Mouse (Mus musculus): ENCODE data around the gene Slc22a15. TPM values are rescaled to one million over a fixed set of nuclear protein-coding genes. Genes with fewer than 3 reads are reported as not detected.

Slc22a15 gene
- polyA plus RNA-seq, 1 experiment from 2014 or later: 7.2 TPM

DNA sequence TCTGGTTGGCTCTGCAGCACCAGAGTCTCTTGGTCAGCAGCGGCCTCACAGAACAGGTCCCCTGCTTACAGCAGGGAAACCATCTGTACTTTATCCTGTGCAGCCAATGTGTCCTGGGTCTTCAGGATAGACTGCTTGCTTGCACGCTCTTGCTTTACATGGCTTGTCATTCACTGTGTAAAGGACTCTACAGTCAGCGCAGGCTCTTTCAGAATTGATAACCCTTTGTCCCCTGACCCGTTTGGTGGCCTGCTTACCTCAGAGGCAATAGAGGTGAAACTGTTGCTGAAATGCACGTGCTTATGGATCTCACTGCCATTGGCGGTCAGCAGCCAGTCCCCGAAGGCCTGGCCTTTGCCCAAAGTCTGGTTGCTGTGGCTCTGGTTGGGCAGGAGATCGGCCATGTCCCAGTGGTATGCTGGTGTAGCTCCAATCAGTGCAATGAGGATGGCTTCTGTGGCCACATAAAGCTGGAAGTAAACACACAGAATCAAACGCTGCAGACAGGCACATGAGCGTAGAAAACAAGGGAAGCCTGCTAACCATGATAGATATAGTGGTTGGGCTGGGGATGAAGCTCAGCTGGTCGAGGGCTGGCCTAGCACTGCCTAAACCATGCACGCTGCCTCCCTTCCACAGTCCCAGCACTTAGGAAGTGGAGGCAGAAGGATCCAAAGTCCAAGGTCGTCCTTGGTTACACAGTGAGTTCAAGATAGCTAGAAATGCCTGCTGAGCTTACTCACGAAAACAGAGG lies 9.0 kb downstream of the Slc22a15 start:
- Histone ChIP-seq H3K4me2 (replicated peaks) (no peak overlapping the region), H3K4me1 (no peaks in the 10 kb centered on the region; the same call in 1 of the 2 replicates), H3K4me3 (replicated peaks) (no peak overlapping the region), H3K27ac (replicated peaks) (no peak overlapping the region), H3K27me3 (no peaks in the 10 kb centered on the region), H3K36me3 (peaks cover 9% of the 10 kb centered on the region), H3K9ac (no peak overlapping the region), H3K9me3 (replicated peaks) (no peaks in the 10 kb centered on the region)
- no peak for ATAC-seq (ENCODE audit: insufficient number of reproducible peaks, low FRiP score, low TSS enrichment, low read depth)
- WGBS: 86% methylated on average over 14 of the region's 14 CpGs

GRCm38 (mm10) chr3:101914266-101914665 lies 10.0 kb downstream of the Slc22a15 start:
- Histone ChIP-seq H3K9ac (no peak overlapping the region), H3K27me3 (no peaks in the 10 kb centered on the region), H3K36me3 (peaks cover 9% of the 10 kb centered on the region), H3K4me2 (replicated peaks) (no peak overlapping the region), H3K4me3 (replicated peaks) (no peak overlapping the region), H3K4me1 (no peaks in the 10 kb centered on the region; the same call in 1 of the 2 replicates), H3K9me3 (replicated peaks) (no peaks in the 10 kb centered on the region), H3K27ac (replicated peaks) (no peak overlapping the region)
- no peak for ATAC-seq (ENCODE audit: insufficient number of reproducible peaks, low FRiP score, low TSS enrichment, low read depth)
- WGBS: 75% methylated on average over 5 of the region's 5 CpGs

- Histone ChIP-seq H3K4me2 (replicated peaks) (no peak overlapping the region), H3K36me3 (peaks cover 9% of the 10 kb centered on the region), H3K27me3 (no peaks in the 10 kb centered on the region), H3K4me3 (replicated peaks) (no peak overlapping the region), H3K9me3 (replicated peaks) (no peaks in the 10 kb centered on the region), H3K9ac (no peak overlapping the region), H3K4me1 (no peaks in the 10 kb centered on the region), H3K27ac (replicated peaks) (no peak overlapping the region)
- WGBS: 63% methylated on average over 6 of the region's 6 CpGs
- ATAC-seq (ENCODE audit: insufficient number of reproducible peaks, low FRiP score, low TSS enrichment, low read depth): no peak
These were observed 12.2 kb downstream of the Slc22a15 start for GRCm38 (mm10) chr3:101912041-101912440.

DNA sequence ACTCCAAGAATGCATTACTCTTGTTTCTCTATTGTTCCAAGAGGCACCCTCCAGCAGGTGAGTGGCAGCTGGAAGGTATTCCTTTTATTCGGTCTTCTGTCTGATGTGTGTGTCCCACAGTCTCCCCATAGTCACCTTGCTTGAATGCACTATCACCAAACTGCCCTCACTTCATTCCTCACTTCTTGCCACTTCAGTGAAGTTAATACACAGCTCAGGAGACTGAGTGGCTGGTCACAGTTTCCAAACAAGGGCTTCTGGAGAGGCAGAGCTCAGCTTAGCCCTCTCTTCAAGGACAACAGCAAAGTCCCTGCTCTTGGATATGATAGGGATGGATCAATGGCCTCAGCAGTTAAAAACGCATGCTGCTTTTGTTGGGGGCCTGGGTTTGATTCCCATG lies 17.2 kb downstream of the Slc22a15 start:
- Histone ChIP-seq H3K4me2 (replicated peaks) (no peak overlapping the region), H3K4me1 (0 out of 2 replicates have a peak, but pooled peaks cover 2% of the 10 kb centered on the region), H3K27ac (replicated peaks) (no peak overlapping the region), H3K9ac (no peak overlapping the region), H3K9me3 (replicated peaks) (no peaks in the 10 kb centered on the region), H3K27me3 (no peaks in the 10 kb centered on the region), H3K36me3 (no peaks in the 10 kb centered on the region), H3K4me3 (replicated peaks) (no peak overlapping the region)
- no peak for ATAC-seq (ENCODE audit: insufficient number of reproducible peaks, low FRiP score, low TSS enrichment, low read depth)
- 33% methylated on average over 2 of the region's 2 CpGs for WGBS

DNA sequence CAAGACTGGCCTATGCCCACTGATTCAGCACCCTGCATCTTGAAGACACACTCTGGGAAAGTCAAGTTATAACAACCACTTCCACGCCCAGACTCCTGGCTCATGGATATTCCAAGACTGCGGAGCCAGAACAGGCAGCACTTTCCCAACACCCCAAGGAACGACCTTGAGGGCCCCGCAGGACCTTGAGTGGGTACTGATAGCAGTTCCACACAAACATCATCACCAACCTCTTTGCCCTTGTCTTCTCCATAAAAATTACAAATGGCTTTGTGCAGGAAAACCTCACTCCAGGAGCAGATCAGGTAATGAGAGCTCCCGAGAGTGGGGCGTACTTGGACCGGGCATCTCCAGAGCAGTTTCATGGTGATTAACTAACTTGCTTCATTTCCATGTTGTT lies 19.5 kb downstream of the Slc22a15 start:
- WGBS: 80% methylated on average over 7 of the region's 7 CpGs
- ATAC-seq (ENCODE audit: insufficient number of reproducible peaks, low FRiP score, low TSS enrichment, low read depth): no peak
- H3K27ac ChIP-seq (replicated peaks): no peak overlapping the region
- 0 out of 2 replicates have a peak, but pooled peaks cover 3% of the 10 kb centered on the region for H3K4me1 ChIP-seq
- no peak overlapping the region for H3K4me2 ChIP-seq (replicated peaks)
- H3K4me3 ChIP-seq (replicated peaks): no peak overlapping the region
- no peak overlapping the region for H3K9ac ChIP-seq
- no peaks in the 10 kb centered on the region for H3K36me3 ChIP-seq
- H3K27me3 ChIP-seq: no peaks in the 10 kb centered on the region
- H3K9me3 ChIP-seq (replicated peaks): no peaks in the 10 kb centered on the region

- no peaks in the 10 kb centered on the region for H3K27me3 ChIP-seq
- 0 out of 2 replicates have a peak, but pooled peaks cover 3% of the 10 kb centered on the region for H3K4me1 ChIP-seq
- H3K27ac ChIP-seq (replicated peaks): no peak overlapping the region
- 0 out of 2 replicates have a peak, but pooled peaks cover 5% of the 10 kb centered on the region for H3K36me3 ChIP-seq
- H3K9ac ChIP-seq: no peak overlapping the region
- 62% methylated on average over 5 of the region's 5 CpGs for WGBS
- H3K9me3 ChIP-seq (replicated peaks): no peaks in the 10 kb centered on the region
- no peak overlapping the region for H3K4me3 ChIP-seq (replicated peaks)
- no peak overlapping the region for H3K4me2 ChIP-seq (replicated peaks)
- no peak for ATAC-seq (ENCODE audit: insufficient number of reproducible peaks, low FRiP score, low TSS enrichment, low read depth)
These were observed 21.2 kb downstream of the Slc22a15 start for GRCm38 (mm10) chr3:101903091-101903490.

GRCm38 (mm10) chr3:101902344-101902743 lies 21.9 kb downstream of the Slc22a15 start:
- Histone ChIP-seq H3K4me1 (0 out of 2 replicates have a peak, but pooled peaks cover 3% of the 10 kb centered on the region), H3K9ac (no peak overlapping the region), H3K9me3 (replicated peaks) (no peaks in the 10 kb centered on the region), H3K4me3 (replicated peaks) (no peak overlapping the region), H3K27ac (replicated peaks) (0 out of 2 replicates have a peak overlapping the region, but pooled peaks have one; percentile 7), H3K27me3 (no peaks in the 10 kb centered on the region), H3K4me2 (replicated peaks) (no peak overlapping the region), H3K36me3 (0 out of 2 replicates have a peak, but pooled peaks cover 5% of the 10 kb centered on the region)
- no peak for ATAC-seq (ENCODE audit: insufficient number of reproducible peaks, low FRiP score, low TSS enrichment, low read depth)
- WGBS: 47% methylated on average over 7 of the region's 7 CpGs

GRCm38 (mm10) chr3:101897377-101897974 lies 26.8 kb downstream of the Slc22a15 start:
- Histone ChIP-seq H3K27ac (replicated peaks) (no peak overlapping the region), H3K4me3 (replicated peaks) (no peak overlapping the region), H3K9me3 (replicated peaks) (no peaks in the 10 kb centered on the region), H3K4me2 (replicated peaks) (no peak overlapping the region), H3K27me3 (no peaks in the 10 kb centered on the region), H3K36me3 (0 out of 2 replicates have a peak, but pooled peaks cover 11% of the 10 kb centered on the region), H3K4me1 (0 out of 2 replicates have a peak, but pooled peaks cover 3% of the 10 kb centered on the region), H3K9ac (no peak overlapping the region)
- no peak for ATAC-seq (ENCODE audit: insufficient number of reproducible peaks, low FRiP score, low TSS enrichment, low read depth)
- WGBS: 87% methylated on average over 15 of the region's 15 CpGs

- no peaks in the 10 kb centered on the region for H3K9me3 ChIP-seq (replicated peaks)
- 21% methylated on average over 9 of the region's 9 CpGs for WGBS
- H3K9ac ChIP-seq: no peak overlapping the region
- no peaks in the 10 kb centered on the region for H3K27me3 ChIP-seq
- 0 out of 2 replicates have a peak, but pooled peaks cover 11% of the 10 kb centered on the region for H3K36me3 ChIP-seq
- no peak overlapping the region for H3K4me3 ChIP-seq (replicated peaks)
- no peak for ATAC-seq (ENCODE audit: insufficient number of reproducible peaks, low FRiP score, low TSS enrichment, low read depth)
- no peaks in the 10 kb centered on the region for H3K4me1 ChIP-seq
- H3K27ac ChIP-seq (replicated peaks): no peak overlapping the region
- H3K4me2 ChIP-seq (replicated peaks): no peak overlapping the region
These were observed 27.4 kb downstream of the Slc22a15 start for GRCm38 (mm10) chr3:101896893-101897292.

GRCm38 (mm10) chr3:101895376-101895910 lies 28.8 kb downstream of the Slc22a15 start:
- 0 out of 2 replicates have a peak, but pooled peaks cover 11% of the 10 kb centered on the region for H3K36me3 ChIP-seq
- no peaks in the 10 kb centered on the region for H3K4me1 ChIP-seq
- H3K4me2 ChIP-seq (replicated peaks): no peak overlapping the region
- WGBS: 83% methylated on average over 7 of the region's 7 CpGs
- H3K27me3 ChIP-seq: no peaks in the 10 kb centered on the region
- no peak for ATAC-seq (ENCODE audit: insufficient number of reproducible peaks, low FRiP score, low TSS enrichment, low read depth)
- no peak overlapping the region for H3K9ac ChIP-seq
- H3K27ac ChIP-seq (replicated peaks): no peak overlapping the region
- H3K9me3 ChIP-seq (replicated peaks): no peaks in the 10 kb centered on the region
- no peak overlapping the region for H3K4me3 ChIP-seq (replicated peaks)

- Histone ChIP-seq H3K9me3 (replicated peaks) (no peaks in the 10 kb centered on the region), H3K4me1 (0 out of 2 replicates have a peak, but pooled peaks cover 2% of the 10 kb centered on the region), H3K27me3 (no peaks in the 10 kb centered on the region), H3K36me3 (no peaks in the 10 kb centered on the region), H3K4me2 (replicated peaks) (no peak overlapping the region), H3K4me3 (replicated peaks) (no peak overlapping the region), H3K27ac (replicated peaks) (no peak overlapping the region), H3K9ac (no peak overlapping the region)
- ATAC-seq (ENCODE audit: insufficient number of reproducible peaks, low FRiP score, low TSS enrichment, low read depth): peak; percentile 67
- WGBS: 54% methylated on average over 3 of the region's 3 CpGs
These were observed 38.7 kb downstream of the Slc22a15 start for GRCm38 (mm10) chr3:101885591-101885990.
